Mouse (Mus musculus) forebrain, embryonic 11.5 days (tissue): ENCODE data around the gene Magi1. TPM values are rescaled to one million over a fixed set of nuclear protein-coding genes. Genes with fewer than 3 reads are reported as not detected.

Source experiments
- ATAC-seq: fragments of 200-750 bp; cut with Nextera tagmentation; replicated peaks from 2 replicates; pipeline ENCODE4 v1.8.0; 2017; ENCODE audit warnings: moderate TSS enrichment; ENCODE audit not compliant: low FRiP score
- DNase-seq: peaks from one replicate; pipeline ENCODE4 v3.0.0-alpha.2; 2017; ENCODE audit warnings: low spot score
- H3K27ac ChIP-seq: fragments of 300-500 bp; sonication (generic); 2 replicates; pipeline ENCODE4 v1.5.1; 2014; ENCODE audit warnings: low read depth, low read length
- H3K27me3 ChIP-seq: fragments of 300-500 bp; sonication (generic); 2 replicates; pipeline ENCODE4 v1.6.1; 2014; ENCODE audit warnings: mild to moderate bottlenecking, low read length, mixed read lengths; ENCODE audit not compliant: control insufficient read depth, insufficient read depth
- H3K36me3 ChIP-seq: fragments of 300-500 bp; sonication (generic); 2 replicates; pipeline ENCODE4 v1.6.1; 2014; ENCODE audit warnings: mild to moderate bottlenecking, low read length, moderate library complexity, mixed read lengths; ENCODE audit not compliant: control insufficient read depth, insufficient read depth
- H3K4me1 ChIP-seq: fragments of 300-500 bp; sonication (generic); replicated peaks from 2 replicates; pipeline ENCODE4 v1.6.1; 2014; ENCODE audit warnings: low read length, mixed read lengths; ENCODE audit not compliant: control insufficient read depth, insufficient read depth
- H3K4me2 ChIP-seq: fragments of 300-500 bp; sonication (generic); 2 replicates; pipeline ENCODE4 v1.6.1; 2014; ENCODE audit warnings: low read depth, mild to moderate bottlenecking, low read length, moderate library complexity, mixed read lengths; ENCODE audit not compliant: severe bottlenecking
- H3K4me3 ChIP-seq: fragments of 300-500 bp; sonication (generic); 2 replicates; pipeline ENCODE4 v1.5.1; 2014; ENCODE audit warnings: low read depth, low read length
- H3K9ac ChIP-seq: fragments of 300-500 bp; sonication (generic); 2 replicates; pipeline ENCODE4 v1.6.1; 2014; ENCODE audit warnings: low read length
- H3K9me3 ChIP-seq: fragments of 300-500 bp; sonication (generic); 2 replicates; pipeline ENCODE4 v1.6.1; 2016; ENCODE audit warnings: low read length, mixed read lengths; ENCODE audit not compliant: control insufficient read depth
- WGBS: fragments of 180-500 bp; shearing (Covaris S2); extraction: QIAGEN DNeasy Blood & Tissue Kit; methylation state at CpG from one replicate; pipeline ENCODE4 v1.1.7; 2014; 5-methylcytosine and 5-hydroxymethylcytosine counted together
- polyA plus RNA-seq: library from polyadenylated mRNA; unstranded; fragments of >200 nt; fragmentation: Nextera tagmentation; extraction: Ambion mirVana; gene quantifications from 2 replicates; pipeline ENCODE4 v1.2.1, GENCODE M21; 2014

Gene Magi1
- polyA plus RNA-seq, 1 experiment from 2014 or later, result 44.3 TPM

GRCm38 (mm10) chr6:94152881-94153280 is 130.8 kb downstream of the Magi1 start:
- no peak for ATAC-seq
- Histone ChIP-seq H3K36me3 (no peaks in the 10 kb centered on the region), H3K4me2 (no peak overlapping the region), H3K9ac (no peak overlapping the region), H3K4me3 (no peak overlapping the region), H3K27me3 (no peaks in the 10 kb centered on the region), H3K4me1 (peaks cover 2% of the 10 kb centered on the region; the same call in 1 of the 2 replicates), H3K9me3 (no peaks in the 10 kb centered on the region), H3K27ac (no peak overlapping the region)
- DNase-seq, result no peak
- 87% methylated on average over 9 of the region's 9 CpGs for WGBS

GRCm38 (mm10) chr6:94150876-94151275 is 132.8 kb downstream of the Magi1 start:
- no peaks in the 10 kb centered on the region for H3K36me3 ChIP-seq
- H3K4me2 ChIP-seq, result no peak overlapping the region
- H3K9ac ChIP-seq, result no peak overlapping the region
- DNase-seq (no peak), ATAC-seq (no peak)
- no peak overlapping the region for H3K4me3 ChIP-seq
- 57% methylated on average over 4 of the region's 4 CpGs for WGBS
- H3K9me3 ChIP-seq, result no peaks in the 10 kb centered on the region
- H3K4me1 ChIP-seq, result peaks cover 2% of the 10 kb centered on the region; the same call in 1 of the 2 replicates
- H3K27me3 ChIP-seq, result no peaks in the 10 kb centered on the region
- no peak overlapping the region for H3K27ac ChIP-seq

- 70% methylated on average over 2 of the region's 2 CpGs for WGBS
- H3K4me2 ChIP-seq, result no peak overlapping the region
- DNase-seq (no peak), ATAC-seq (no peak)
- H3K9me3 ChIP-seq, result no peaks in the 10 kb centered on the region
- H3K4me1 ChIP-seq, result peaks cover 2% of the 10 kb centered on the region; the same call in 1 of the 2 replicates
- no peak overlapping the region for H3K27ac ChIP-seq
- no peak overlapping the region for H3K9ac ChIP-seq
- no peak overlapping the region for H3K4me3 ChIP-seq
- no peaks in the 10 kb centered on the region for H3K27me3 ChIP-seq
- H3K36me3 ChIP-seq, result no peaks in the 10 kb centered on the region
Measured at GRCm38 (mm10) chr6:94149800-94150199, 133.9 kb downstream of the Magi1 start.

- peaks cover 2% of the 10 kb centered on the region; the same call in 1 of the 2 replicates for H3K4me1 ChIP-seq
Measured at GRCm38 (mm10) chr6:94146206-94146493, 137.6 kb downstream of the Magi1 start.

GRCm38 (mm10) chr6:94145430-94146205 is 138.1 kb downstream of the Magi1 start:
- Histone ChIP-seq H3K36me3 (no peaks in the 10 kb centered on the region), H3K4me3 (no peak overlapping the region), H3K9me3 (no peaks in the 10 kb centered on the region), H3K27me3 (no peaks in the 10 kb centered on the region), H3K4me2 (no peak overlapping the region), H3K27ac (no peak overlapping the region), H3K9ac (no peak overlapping the region), H3K4me1 (peaks cover 2% of the 10 kb centered on the region; the same call in 1 of the 2 replicates)
- 94% methylated on average over 8 of the region's 8 CpGs for WGBS
- ATAC-seq (no peak), DNase-seq (no peak)

More at GRCm38 (mm10) chr6:94146206-94146493, 137.6 kb downstream of the Magi1 start:
- no peaks in the 10 kb centered on the region for H3K36me3 ChIP-seq
- WGBS, result 77% methylated on average over 1 of the region's 1 CpGs
- DNase-seq (no peak), ATAC-seq (no peak)
- no peak overlapping the region for H3K4me2 ChIP-seq
- H3K9me3 ChIP-seq, result no peaks in the 10 kb centered on the region
- H3K4me3 ChIP-seq, result no peak overlapping the region
- H3K9ac ChIP-seq, result no peak overlapping the region
- no peaks in the 10 kb centered on the region for H3K27me3 ChIP-seq
- H3K27ac ChIP-seq, result no peak overlapping the region

- no peaks in the 10 kb centered on the region for H3K9me3 ChIP-seq
- 100% methylated on average over 2 of the region's 2 CpGs for WGBS
Measured at GRCm38 (mm10) chr6:94142493-94142892, 141.2 kb downstream of the Magi1 start.

GRCm38 (mm10) chr6:94141496-94141895 is 142.2 kb downstream of the Magi1 start:
- no peak overlapping the region for H3K9ac ChIP-seq
- H3K36me3 ChIP-seq, result no peaks in the 10 kb centered on the region
- H3K27me3 ChIP-seq, result no peaks in the 10 kb centered on the region
- no peak for DNase-seq
- ATAC-seq, result no peak
- WGBS, result 78% methylated on average over 2 of the region's 2 CpGs
- no peaks in the 10 kb centered on the region for H3K4me1 ChIP-seq
- no peaks in the 10 kb centered on the region for H3K9me3 ChIP-seq
- no peak overlapping the region for H3K4me3 ChIP-seq
- no peak overlapping the region for H3K27ac ChIP-seq
- H3K4me2 ChIP-seq, result no peak overlapping the region

More at GRCm38 (mm10) chr6:94142493-94142892, 141.2 kb downstream of the Magi1 start:
- no peak for ATAC-seq
- H3K9ac ChIP-seq, result no peak overlapping the region
- H3K36me3 ChIP-seq, result no peaks in the 10 kb centered on the region
- H3K27me3 ChIP-seq, result no peaks in the 10 kb centered on the region
- H3K27ac ChIP-seq, result no peak overlapping the region
- H3K4me2 ChIP-seq, result no peak overlapping the region
- no peaks in the 10 kb centered on the region for H3K4me1 ChIP-seq
- DNase-seq, result no peak
- no peak overlapping the region for H3K4me3 ChIP-seq

- no peaks in the 10 kb centered on the region for H3K27me3 ChIP-seq
- no peak overlapping the region for H3K4me2 ChIP-seq
- no peak for ATAC-seq
- no peak overlapping the region for H3K27ac ChIP-seq
- WGBS, result 88% methylated on average over 3 of the region's 3 CpGs
- H3K9me3 ChIP-seq, result no peaks in the 10 kb centered on the region
- H3K4me1 ChIP-seq, result no peaks in the 10 kb centered on the region
- no peaks in the 10 kb centered on the region for H3K36me3 ChIP-seq
- no peak overlapping the region for H3K4me3 ChIP-seq
- H3K9ac ChIP-seq, result no peak overlapping the region
- no peak for DNase-seq
Measured at GRCm38 (mm10) chr6:94139952-94140414, 143.7 kb downstream of the Magi1 start.

GRCm38 (mm10) chr6:94136693-94137092 is 147.0 kb downstream of the Magi1 start:
- Histone ChIP-seq H3K27ac (no peak overlapping the region), H3K27me3 (no peaks in the 10 kb centered on the region), H3K4me1 (peaks cover 2% of the 10 kb centered on the region; the same call in 1 of the 2 replicates), H3K9ac (no peak overlapping the region), H3K36me3 (no peaks in the 10 kb centered on the region), H3K4me3 (no peak overlapping the region), H3K9me3 (no peaks in the 10 kb centered on the region), H3K4me2 (no peak overlapping the region)
- no peak for ATAC-seq
- no peak for DNase-seq
- 68% methylated on average over 3 of the region's 3 CpGs for WGBS
